Mouse (Mus musculus) layer of hippocampus, postnatal 14 days (tissue): ENCODE results near the gene Btbd18. TPM values are rescaled to one million over a fixed set of nuclear protein-coding genes. Genes with fewer than 3 reads are reported as not detected.
"Not testable (repeated sequence)": the region's sequence is repeated elsewhere in the genome, so short reads cannot be mapped to it uniquely, and the experiment has no call there.

Experiments
- DNase-seq, 2 experiments: peaks; one replicate each; pipeline ENCODE4 v3.0.0; 2021 to 2022; ENCODE audit warnings: low spot score in 2 of 2, mixed read lengths in 1 of 2
- total RNA-seq, 2 experiments: library from RNA; stranded (reverse); gene quantifications; 2 replicates each; pipeline ENCODE4 v1.2.3; 2021

Gene Btbd18
- total RNA-seq, 2 experiments from 2014 or later = not detected

DNA sequence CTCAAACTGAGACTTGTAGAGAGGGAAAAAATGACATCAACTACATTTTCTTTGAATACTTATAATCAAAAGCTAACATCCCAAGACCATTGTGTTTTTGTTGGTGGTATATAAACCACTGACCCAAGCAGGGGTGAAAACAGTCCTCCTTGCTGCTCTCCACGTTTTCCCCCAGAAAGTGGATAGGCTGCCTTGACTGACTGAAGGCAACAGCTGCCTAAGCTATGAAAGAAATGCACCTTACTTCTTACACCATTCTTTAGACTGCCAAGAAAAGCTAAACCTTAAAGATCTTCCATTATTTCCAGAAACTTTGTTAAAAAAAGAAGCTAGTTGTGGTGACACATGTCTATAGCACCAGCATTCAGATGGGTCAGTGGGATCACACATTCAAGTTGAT is 12.7 kb upstream of the Btbd18 start:
- no peak for DNase-seq

- DNase-seq = no peak
Measured at GRCm38 (mm10) chr2:84647051-84647568, 11.8 kb upstream of the Btbd18 start.

DNA sequence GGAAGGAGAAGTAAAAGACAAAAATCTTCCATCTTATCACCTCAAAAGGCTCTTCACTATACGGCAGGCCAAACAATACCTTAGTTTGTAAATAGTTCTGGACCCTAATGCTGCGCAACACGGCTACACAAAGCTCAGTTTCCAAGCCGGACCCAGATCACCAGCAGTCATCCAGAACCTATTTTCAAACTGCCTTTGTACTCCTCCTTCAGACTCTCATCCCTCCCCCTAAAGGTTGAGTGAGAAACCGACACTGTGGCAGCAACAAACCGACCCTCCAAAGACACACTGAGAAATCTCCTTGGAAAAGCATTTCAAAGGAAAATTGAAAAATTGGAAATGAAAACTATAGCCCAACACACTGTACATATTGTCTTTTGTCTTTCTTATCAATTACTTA is 10.5 kb upstream of the Btbd18 start:
- no peak for DNase-seq

- no peak for DNase-seq
Measured at GRCm38 (mm10) chr2:84649674-84650073, 9.2 kb upstream of the Btbd18 start.

- peak; percentile 75 to 93 for DNase-seq
Measured at GRCm38 (mm10) chr2:84650464-84651195, 8.2 kb upstream of the Btbd18 start, which contains the start of gene Ctnnd1. Ctnnd1 (minus strand) TSS chr2:84650765.

DNA sequence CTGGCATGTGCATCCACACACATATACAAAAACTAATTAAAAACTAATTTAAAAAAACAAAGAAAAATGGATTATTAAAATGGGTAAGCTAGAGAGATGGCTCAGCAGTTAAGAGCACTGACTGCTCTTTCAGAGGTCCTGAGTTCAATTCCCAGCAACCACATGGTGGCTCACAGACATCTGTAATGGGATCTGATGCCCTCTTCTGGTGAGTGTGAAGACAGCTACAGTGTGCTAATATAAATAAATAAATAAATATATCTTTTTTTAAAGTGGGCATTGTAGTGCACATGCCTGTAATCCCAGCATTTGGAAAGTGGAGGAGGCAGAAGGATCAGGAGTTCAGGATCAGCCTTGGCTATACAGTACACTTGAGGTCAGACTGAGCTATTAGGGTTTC is 5.5 kb upstream of the Btbd18 start:
- no peak for DNase-seq

DNA sequence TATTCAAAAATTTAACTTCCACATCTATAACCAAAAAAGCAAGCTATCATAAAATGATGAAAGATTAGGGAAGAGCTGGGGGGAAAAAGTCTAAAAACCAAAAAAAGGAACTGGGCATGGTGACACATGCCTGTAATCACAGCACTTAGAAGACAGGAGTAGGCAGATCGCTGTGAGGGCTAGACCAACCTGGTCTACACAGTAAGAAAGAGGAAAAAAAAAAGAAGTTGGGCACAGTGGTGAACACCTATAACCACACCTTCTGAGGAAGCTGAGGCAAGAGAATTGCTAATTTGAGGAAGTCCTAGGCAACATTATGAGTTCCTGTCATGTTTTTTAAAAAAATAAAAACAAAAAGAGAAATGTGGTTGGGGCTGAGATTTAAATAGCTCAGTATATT is 3.0 kb upstream of the Btbd18 start:
- DNase-seq = no peak

DNA sequence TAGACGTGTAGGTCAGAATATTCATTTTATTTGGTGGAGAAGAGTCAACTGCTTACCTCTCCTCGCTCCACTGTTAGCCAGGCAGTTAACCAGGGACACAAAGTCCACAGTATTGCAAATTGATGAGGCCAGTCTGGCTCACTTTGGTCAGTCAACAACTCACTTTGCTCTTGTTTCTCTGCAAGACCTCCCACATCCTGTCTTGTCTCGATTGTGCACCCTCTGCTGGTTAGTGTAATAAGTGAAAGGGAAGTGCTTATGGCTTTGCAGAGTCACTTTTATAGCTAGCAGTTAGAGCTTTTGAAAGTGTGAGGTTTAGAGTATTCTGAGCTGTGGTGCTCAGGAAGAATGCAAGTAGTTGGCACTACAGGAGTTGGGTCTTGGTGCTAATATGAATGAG is 1.4 kb downstream of the Btbd18 start:
- DNase-seq = peak in 1 of 2 experiments; percentile 65

GRCm38 (mm10) chr2:84662866-84663265 is 4.0 kb downstream of the Btbd18 start:
- no peak for DNase-seq

GRCm38 (mm10) chr2:84666081-84666480 is 7.2 kb downstream of the Btbd18 start:
- DNase-seq = no peak

DNA sequence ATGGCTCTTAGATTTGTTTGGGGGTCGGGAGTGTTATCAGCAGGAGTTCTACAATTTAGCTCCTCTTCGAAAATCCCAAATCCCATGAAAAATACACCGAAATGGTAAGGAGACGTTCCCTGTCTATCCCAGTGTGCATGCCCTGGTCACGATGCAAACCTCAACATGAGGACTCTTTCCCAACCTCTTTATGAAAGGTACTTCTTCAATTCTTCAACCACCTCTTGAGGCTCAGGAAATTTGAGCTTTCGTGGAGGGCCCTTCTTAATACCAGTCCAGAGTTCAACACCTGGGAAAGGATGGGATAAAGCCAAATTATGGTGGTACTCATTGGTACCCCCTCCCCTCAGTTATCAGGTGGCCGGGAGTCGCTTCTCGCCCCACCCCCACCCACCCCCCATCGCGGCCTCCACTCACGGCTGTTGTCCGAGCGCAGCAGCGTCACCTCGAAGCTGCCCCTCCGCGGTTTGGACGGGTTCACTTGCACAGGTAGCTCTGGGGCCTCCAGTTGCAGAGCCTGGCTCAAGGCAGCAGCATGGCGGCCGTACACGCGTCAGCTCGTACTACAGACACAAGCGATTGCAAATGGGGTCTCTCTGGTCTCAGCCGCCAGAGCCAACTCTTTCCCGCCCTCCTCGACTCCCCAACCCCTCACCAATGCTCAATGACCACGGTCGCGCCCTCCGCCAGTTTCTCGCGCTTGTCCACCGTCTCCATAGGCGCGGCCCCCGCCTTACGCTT is 11.1 kb downstream of the Btbd18 start:
- no peak for DNase-seq

DNA sequence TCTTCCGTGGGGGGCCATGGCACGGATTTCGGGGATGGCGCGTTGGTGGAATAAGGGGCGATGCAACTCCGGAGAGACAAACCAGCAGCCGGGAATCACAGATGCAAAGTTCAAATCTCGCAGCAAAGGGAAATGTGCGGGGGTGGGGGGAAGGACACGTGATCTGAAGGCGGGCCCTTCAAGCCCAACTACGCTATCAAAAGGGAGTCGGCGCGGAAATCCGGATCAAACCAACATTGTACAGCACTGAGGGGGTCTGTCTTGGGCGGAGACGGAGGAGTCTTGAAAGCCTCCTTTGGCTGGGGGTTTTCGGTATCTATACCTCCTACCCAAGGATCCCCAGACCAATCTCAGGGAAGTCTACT is 11.7 kb downstream of the Btbd18 start, which contains the start of gene Selenoh:
Selenoh (minus strand) TSS at position 202 of the 365 bp plus-strand sequence.
- peak; percentile 82 to 92 for DNase-seq

DNA sequence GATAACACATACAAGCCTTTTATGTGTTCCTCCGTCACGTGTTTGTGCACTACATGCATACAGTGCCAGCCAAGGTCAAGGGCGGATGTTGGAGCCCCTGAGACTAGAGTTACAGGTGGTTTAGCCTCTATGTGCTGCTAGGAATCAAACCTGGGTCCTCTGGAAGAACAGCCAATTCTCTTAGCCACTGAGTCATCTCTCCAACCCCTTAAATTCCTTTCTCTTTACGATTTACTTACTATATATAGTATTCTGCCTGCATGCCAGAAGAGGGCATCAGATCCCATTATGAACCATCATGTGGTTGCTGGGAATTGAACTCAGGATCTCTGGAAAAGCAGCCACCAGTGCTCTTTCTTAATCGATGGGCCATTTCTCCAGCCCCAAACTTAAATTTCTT is 12.7 kb downstream of the Btbd18 start:
- DNase-seq = not testable (repeated sequence)

- no peak for DNase-seq
Measured at GRCm38 (mm10) chr2:84677270-84677967, 18.5 kb downstream of the Btbd18 start.

DNA sequence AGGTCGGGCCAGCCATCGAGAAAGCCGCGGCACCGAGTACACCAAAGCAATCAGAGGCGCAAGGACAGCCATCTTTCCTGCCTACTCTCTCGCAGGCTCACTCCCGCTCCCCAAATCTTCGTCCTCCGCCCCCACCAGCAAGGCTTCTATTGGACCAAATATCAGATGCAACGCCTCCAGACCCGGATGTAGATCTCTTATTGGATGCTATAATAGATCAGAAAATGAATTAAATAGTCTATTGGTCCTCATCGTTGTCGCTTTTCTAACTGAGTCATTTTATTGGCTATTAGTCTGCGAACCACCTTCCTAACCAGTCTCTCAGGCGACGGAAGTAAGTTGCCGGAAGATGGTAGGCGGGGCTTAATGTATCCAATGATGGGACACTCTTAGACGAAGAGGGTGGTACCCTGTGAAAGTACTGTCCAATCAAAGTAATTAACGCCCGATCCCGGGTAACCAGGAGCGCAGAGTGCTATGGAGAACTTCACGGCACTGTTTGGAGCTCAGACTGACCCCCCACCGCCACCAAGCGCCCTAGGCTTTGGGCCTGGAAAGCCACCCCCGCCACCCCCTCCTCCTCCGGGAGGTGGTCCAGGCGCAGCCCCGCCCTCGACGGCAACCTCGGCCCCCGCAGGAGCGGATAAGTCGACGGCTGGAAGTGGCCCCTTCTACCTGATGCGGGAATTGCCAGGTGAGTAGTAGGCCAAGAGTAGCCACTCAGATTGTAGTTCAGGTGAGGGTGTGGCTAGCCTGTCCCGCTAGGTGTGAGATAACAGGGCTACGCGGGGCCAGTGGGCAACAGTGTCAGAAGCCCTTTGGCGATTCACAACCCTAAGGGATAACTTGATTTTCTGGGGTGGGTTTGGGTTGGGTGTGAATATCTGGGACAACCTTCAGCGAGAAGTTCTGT is 19.3 kb downstream of the Btbd18 start, which contains the start of the genes Gm28635 and Med19:
Gm28635 (minus strand) TSS at position 74 of the 913 bp plus-strand sequence.
Med19 (plus strand) TSS at position 435 of the 913 bp plus-strand sequence.
- peak; percentile 86 to 99 for DNase-seq

DNA sequence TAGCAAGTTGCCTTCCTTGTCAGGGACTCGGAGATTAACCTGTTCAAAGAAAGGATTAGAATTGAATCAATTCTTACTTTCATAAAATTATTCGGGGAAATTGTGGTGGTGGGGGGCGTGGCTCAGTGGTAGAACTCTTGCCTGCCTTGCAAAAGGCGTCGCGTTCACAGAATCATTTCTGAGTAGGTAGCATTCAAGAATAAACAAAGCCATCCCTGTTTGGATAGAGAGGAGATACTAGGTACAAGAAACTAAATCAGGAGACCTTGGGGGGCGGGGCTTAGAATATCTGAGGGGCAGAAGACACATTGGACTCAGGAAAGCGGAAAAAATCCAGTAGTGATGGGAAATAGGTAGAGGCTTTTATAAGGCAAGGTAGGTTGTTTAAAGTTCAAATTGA is 20.1 kb downstream of the Btbd18 start, which contains the start of gene Tmx2:
Tmx2 (minus strand) TSS at position 125 of the 400 bp plus-strand sequence.
- no peak for DNase-seq

GRCm38 (mm10) chr2:84682605-84683183 is 23.8 kb downstream of the Btbd18 start:
- DNase-seq = no peak

- no peak for DNase-seq
Measured at GRCm38 (mm10) chr2:84688080-84688844, 29.4 kb downstream of the Btbd18 start.

GRCm38 (mm10) chr2:84690050-84690449 is 31.2 kb downstream of the Btbd18 start:
- no peak for DNase-seq
